ENCODE assay signal across 7 mouse cellular contexts in genomic region chr1:167781787-167782484, GRCm38 (mm10).
DNase-seq lines count a peak whose midpoint lies in the region; ATAC-seq and TF ChIP-seq lines count a peak whose summit lies in the region.

No protein-coding gene starts in this region.

- H3K4me1 ChIP-seq in embryonic facial prominence, embryonic 11.5 days (ENCODE audit: control insufficient read depth, insufficient read depth, low read length) = no peaks in the 10 kb centered on the region
- no peaks in the 10 kb centered on the region for H3K4me1 ChIP-seq in liver, postnatal 0 days (ENCODE audit: insufficient read depth)

- no peak overlapping the region for H3K9ac ChIP-seq in embryonic facial prominence, embryonic 11.5 days (replicated peaks; ENCODE audit: low read length)
- no peak overlapping the region for H3K9ac ChIP-seq in liver, postnatal 0 days (replicated peaks)

- no peak overlapping the region for H3K4me3 ChIP-seq in embryonic facial prominence, embryonic 11.5 days (ENCODE audit: low read depth, low read length)
- no peak overlapping the region for H3K4me3 ChIP-seq in liver, postnatal 0 days (ENCODE audit: low read depth, low read length)

- H3K27ac ChIP-seq in embryonic facial prominence, embryonic 11.5 days (replicated peaks; ENCODE audit: low read depth, low read length) = no peak overlapping the region
- no peak overlapping the region for H3K27ac ChIP-seq in liver, postnatal 0 days (ENCODE audit: low read depth)

- no peak for TF ChIP-seq EP300 in liver, postnatal 0 days (IDR thresholded peaks at IDR 0.05; ENCODE audit: low read depth)

- H3K4me2 ChIP-seq in embryonic facial prominence, embryonic 11.5 days (ENCODE audit: low read depth, low read length) = no peak overlapping the region
- no peak overlapping the region for H3K4me2 ChIP-seq in liver, postnatal 0 days (ENCODE audit: low read depth, low read length)

- ATAC-seq in embryonic facial prominence, embryonic 11.5 days (replicated peaks; ENCODE audit: insufficient number of reproducible peaks, low FRiP score, low TSS enrichment, low read depth) = no peak
- ATAC-seq in liver, postnatal 0 days = peak; percentile 50; the same call in 1 of the 2 replicates

- WGBS in embryonic facial prominence, embryonic 11.5 days = 50% methylated on average over 10 of the region's 10 CpGs
- 46% methylated on average over 10 of the region's 10 CpGs for WGBS in liver, postnatal 0 days (ENCODE audit: insufficient replicate concordance)

- no peaks in the 10 kb centered on the region for H3K9me3 ChIP-seq in embryonic facial prominence, embryonic 11.5 days (replicated peaks; ENCODE audit: control insufficient read depth, low read length)
- no peaks in the 10 kb centered on the region for H3K9me3 ChIP-seq in liver, postnatal 0 days (ENCODE audit: low read length)

- TF ChIP-seq CTCF in liver, postnatal 0 days (IDR thresholded peaks at IDR 0.05; ENCODE audit: low read depth) = peak; percentile 79

- intact Hi-C loops in heart, postnatal 14 days (cut with DNase I) = loop anchor here (5.0 kb wide), 1 partner anchor 365 kb away; no protein-coding TSS in a partner anchor

- no peaks in the 10 kb centered on the region for H3K36me3 ChIP-seq in embryonic facial prominence, embryonic 11.5 days (replicated peaks; ENCODE audit: control insufficient read depth, insufficient read depth, low read depth, low read length)
- H3K36me3 ChIP-seq in liver, postnatal 0 days (replicated peaks; ENCODE audit: insufficient read depth, low read length) = no peaks in the 10 kb centered on the region

- DNase-seq in MEL-GATA-1-ER (ENCODE audit: extremely low read depth, low read depth) = peak; percentile 0
- peak; percentile 63 to 79 for DNase-seq in adrenal gland, postnatal 36 days
- DNase-seq in embryonic facial prominence, embryonic 11.5 days (ENCODE audit: low spot score) = peak; percentile 87
- DNase-seq in heart, postnatal 14 days = peak; percentile 61 to 77
- peak; percentile 84 for DNase-seq in kidney, postnatal 25 days
- DNase-seq in liver, postnatal 0 days = peak; percentile 75
- DNase-seq in retina, adult 2 months (ENCODE audit: low read depth, low spot score) = peak; percentile 30

- no peaks in the 10 kb centered on the region for H3K27me3 ChIP-seq in embryonic facial prominence, embryonic 11.5 days (ENCODE audit: control insufficient read depth, insufficient read depth, low read length)
- H3K27me3 ChIP-seq in liver, postnatal 0 days (ENCODE audit: insufficient read depth, low read length) = no peaks in the 10 kb centered on the region

Comparison
In these comparisons a context has a peak if more than half of its experiments do, and no peak if none do; other contexts are left out.
1. DNase-seq: peak in every context shown above with its lines; median percentile 87 in embryonic facial prominence, embryonic 11.5 days; 84 in kidney, postnatal 25 days; 75 in liver, postnatal 0 days; 71 in adrenal gland, postnatal 36 days; 69 in heart, postnatal 14 days; 30 in retina, adult 2 months; 0 in MEL-GATA-1-ER.